19 mouse cellular contexts compared by ENCODE assay signal in genomic region chr2:35326931-35327330, GRCm38 (mm10). TPM values are rescaled to one million over a fixed set of nuclear protein-coding genes. Genes with fewer than 3 reads are reported as not detected.
DNase-seq lines count a peak whose midpoint lies in the region; ATAC-seq and TF ChIP-seq lines count a peak whose summit lies in the region.
"Had no signal": no experiment of that assay in that cellular context is flagged by ENCODE, and none has a peak within 500 bp of the region (broad histone marks: within the 10 kb centered on the region; RNA-seq: fewer than 3 reads in every experiment).

No protein-coding gene starts in this region.

- no peak for TF ChIP-seq POLR2A in heart, adult 2 months (IDR thresholded peaks at IDR 0.05; ENCODE audit: insufficient read depth, low read depth, low read length)

- TF ChIP-seq CTCF in heart, adult 2 months (IDR thresholded peaks at IDR 0.05) = no peak

- no peaks in the 10 kb centered on the region for H3K9me3 ChIP-seq in liver, embryonic 13.5 days (replicated peaks)
- H3K9me3 ChIP-seq: lung, embryonic 15.5 days; neural tube, embryonic 15.5 days had no signal

- no peak overlapping the region; the same call in 1 of the 2 replicates for H3K4me3 ChIP-seq in heart, adult 2 months
- H3K4me3 ChIP-seq in liver, embryonic 13.5 days (replicated peaks) = peak overlapping the region; percentile 40
- H3K4me3 ChIP-seq: layer of hippocampus, adult 2 months; lung, embryonic 15.5 days; neural tube, embryonic 15.5 days had no signal

- no peaks in the 10 kb centered on the region for H3K79me2 ChIP-seq in heart, adult 2 months (replicated peaks; ENCODE audit: control insufficient read depth, insufficient read depth, low read length)

- intact Hi-C loops in heart, adult 2 months (cut with DNase I) = no loop called here

- no peak overlapping the region for H3K9ac ChIP-seq in heart, adult 2 months (ENCODE audit: low read depth, low read length)
- H3K9ac ChIP-seq in liver, embryonic 13.5 days = peak overlapping the region; percentile 63
- H3K9ac ChIP-seq: lung, embryonic 15.5 days; neural tube, embryonic 15.5 days had no signal

- H3K4me2 ChIP-seq in liver, embryonic 13.5 days = peak overlapping the region; percentile 70
- H3K4me2 ChIP-seq: heart, embryonic 11.5 days; neural tube, embryonic 15.5 days had no signal

- ATAC-seq in liver, embryonic 13.5 days (ENCODE audit: low read depth) = no peak
- no peak for ATAC-seq in megakaryocyte-erythroid progenitor cell, adult 5-6 weeks (replicated peaks; ENCODE audit: low FRiP score, low TSS enrichment, poor library complexity, severe bottlenecking)
- ATAC-seq: forebrain, embryonic 14.5 days had no signal

- no peak for DNase-seq in heart, adult 2 months
- DNase-seq in heart, adult 9 months (ENCODE audit: low spot score in 2 of 2) = no peak
- peak; percentile 42 for DNase-seq in lung, postnatal 36 days
- no peak for DNase-seq in lung, postnatal 14 days
- no peak for DNase-seq in liver, embryonic 13.5 days
- DNase-seq in retina, postnatal 1 day = peak; percentile 64
- no peak for DNase-seq in gastrocnemius, postnatal 4 days (ENCODE audit: low spot score in 2 of 2)
- DNase-seq: adrenal gland, postnatal 10 days; gastrocnemius, adult 2 months; heart, postnatal 36 days had no signal

- H3K36me3 ChIP-seq in heart, adult 2 months (ENCODE audit: control insufficient read depth, insufficient read depth, low read length) = peaks cover 2% of the 10 kb centered on the region; the same call in 1 of the 2 replicates
- H3K36me3 ChIP-seq in liver, embryonic 13.5 days = peaks cover 71% of the 10 kb centered on the region
- H3K36me3 ChIP-seq: lung, embryonic 15.5 days; neural tube, embryonic 15.5 days had no signal

- H3K27me3 ChIP-seq in heart, adult 2 months (ENCODE audit: control insufficient read depth, insufficient read depth, low read length) = no peaks in the 10 kb centered on the region
- no peaks in the 10 kb centered on the region for H3K27me3 ChIP-seq in liver, embryonic 13.5 days
- H3K27me3 ChIP-seq: lung, embryonic 15.5 days; neural tube, embryonic 15.5 days had no signal

- no peak for TF ChIP-seq EP300 in heart, adult 2 months (IDR thresholded peaks at IDR 0.05; ENCODE audit: insufficient read depth, low read depth, low read length)

- peak overlapping the region; percentile 0; the same call in 1 of the 2 replicates for H3K27ac ChIP-seq in heart, adult 2 months
- H3K27ac ChIP-seq in liver, embryonic 13.5 days = peak overlapping the region; percentile 98
- H3K27ac ChIP-seq: layer of hippocampus, adult 2 months; neural tube, embryonic 15.5 days had no signal

- peaks cover 15% of the 10 kb centered on the region for H3K4me1 ChIP-seq in heart, adult 2 months (ENCODE audit: control insufficient read depth, insufficient read depth, low read length)
- H3K4me1 ChIP-seq in liver, embryonic 13.5 days (replicated peaks) = peaks cover 99% of the 10 kb centered on the region

- 49% methylated on average over 1 of the region's 1 CpGs for WGBS in heart, adult 2 months
- 72% methylated on average over 1 of the region's 1 CpGs for WGBS in liver, embryonic 13.5 days (ENCODE audit: insufficient replicate concordance)

RNA-seq across cellular contexts. Expression of gene Stom, which starts 9.8 kb away (rescaled TPM):
- 10 to 100 TPM; 82.4 to 87.5 TPM for total RNA-seq in heart, adult 2 months (2021)
- polyA plus RNA-seq in heart, adult 2 months (2012; rRNA removed) = 75.6 and 147 TPM in 2 replicates
- polyA plus RNA-seq in liver, embryonic 13.5 days (2015; fragmentation: Nextera tagmentation; extraction: Ambion mirVana) = 128 and 160 TPM in 2 replicates
- total RNA-seq in megakaryocyte-erythroid progenitor cell, adult 5-6 weeks (2014; fragmentation: Nextera tagmentation) = 142 and 145 TPM in 2 replicates
- total RNA-seq in megakaryocyte-erythroid progenitor cell, adult 5-6 weeks (2017) = 155 and 216 TPM in 2 replicates
- total RNA-seq in gastrocnemius, postnatal 4 days (2021) = 10 to 100 TPM; 34.1 to 50.4 TPM

RNA-seq across cellular contexts. Expression of gene 4930568D16Rik, which starts 40.6 kb away (rescaled TPM):
- total RNA-seq in heart, adult 2 months (2021) = not detected
- not detected in 2 replicates for polyA plus RNA-seq in heart, adult 2 months (2012; rRNA removed)
- polyA plus RNA-seq in liver, embryonic 13.5 days (2015; fragmentation: Nextera tagmentation; extraction: Ambion mirVana) = not detected in 2 replicates
- total RNA-seq in megakaryocyte-erythroid progenitor cell, adult 5-6 weeks (2014; fragmentation: Nextera tagmentation) = not detected in 2 replicates
- not detected in 2 replicates for total RNA-seq in megakaryocyte-erythroid progenitor cell, adult 5-6 weeks (2017)
- not detected for total RNA-seq in gastrocnemius, postnatal 4 days (2021)
- total RNA-seq: adrenal gland, postnatal 10 days; gastrocnemius, adult 2 months; heart, postnatal 36 days; layer of hippocampus, adult 2 months; left cerebral cortex, postnatal 14 days had no signal
- polyA plus RNA-seq: embryonic facial prominence, embryonic 14.5 days; forebrain, embryonic 14.5 days; heart, embryonic 11.5 days; intestine, embryonic 14.5 days; lung, embryonic 15.5 days; neural tube, embryonic 15.5 days had no signal

Comparison
In these comparisons a context has a peak if more than half of its experiments do, and no peak if none do; other contexts are left out.
1. DNase-seq: peak in lung, postnatal 36 days (single experiment) and retina, postnatal 1 day (single experiment); none in heart, adult 2 months (0 of 2), heart, adult 9 months (0 of 2), lung, postnatal 14 days (single experiment), liver, embryonic 13.5 days (single experiment) and gastrocnemius, postnatal 4 days (0 of 2).